Mouse (Mus musculus) hindbrain, embryonic 11.5 days (tissue): ENCODE measurements at regions not wholly inside any gene's neighbourhood (a gene's known extent, or its start where the extent isn't known, plus 50 kb on each side); places are given as distances from the start of the nearest gene placed in this dataset.

Experiments
- ATAC-seq: fragments of 200-750 bp; cut with Nextera tagmentation; 2 replicates; pipeline ENCODE4 v1.8.0; 2017; ENCODE audit warnings: mild to moderate bottlenecking, moderate TSS enrichment, moderate library complexity; ENCODE audit not compliant: low FRiP score
- DNase-seq: peaks from one replicate; pipeline ENCODE4 v3.0.0-alpha.2; 2015; ENCODE audit warnings: low spot score
- H3K27ac ChIP-seq: fragments of 300-500 bp; sonication (generic); 2 replicates; pipeline ENCODE4 v1.5.1; 2014; ENCODE audit warnings: mild to moderate bottlenecking, low read depth, low read length
- H3K27me3 ChIP-seq: fragments of 300-500 bp; sonication (generic); 2 replicates; pipeline ENCODE4 v1.6.1; 2014; ENCODE audit warnings: mild to moderate bottlenecking, low read length, moderate library complexity, mixed read lengths; ENCODE audit not compliant: control insufficient read depth, insufficient read depth
- H3K36me3 ChIP-seq: fragments of 300-500 bp; sonication (generic); 2 replicates; pipeline ENCODE4 v1.6.1; 2014; ENCODE audit warnings: mild to moderate bottlenecking, low read length, moderate library complexity, mixed read lengths; ENCODE audit not compliant: control insufficient read depth, insufficient read depth
- H3K4me1 ChIP-seq: fragments of 300-500 bp; sonication (generic); replicated peaks from 2 replicates; pipeline ENCODE4 v1.6.1; 2014; ENCODE audit warnings: low read length, mixed read lengths; ENCODE audit not compliant: control insufficient read depth, insufficient read depth
- H3K4me2 ChIP-seq: fragments of 300-500 bp; sonication (generic); replicated peaks from 2 replicates; pipeline ENCODE4 v1.6.1; 2014; ENCODE audit warnings: mild to moderate bottlenecking, low read depth, low read length
- H3K4me3 ChIP-seq: fragments of 300-500 bp; sonication (generic); 2 replicates; pipeline ENCODE4 v1.5.1; 2014; ENCODE audit warnings: low read depth, low read length
- H3K9ac ChIP-seq: fragments of 300-500 bp; sonication (generic); 2 replicates; pipeline ENCODE4 v1.6.1; 2014; ENCODE audit warnings: low read depth, low read length
- H3K9me3 ChIP-seq: fragments of 300-500 bp; sonication (generic); 2 replicates; pipeline ENCODE4 v1.6.1; 2016; ENCODE audit warnings: low read length; ENCODE audit not compliant: control insufficient read depth
- WGBS: fragments of 180-500 bp; shearing (Covaris S2); extraction: QIAGEN DNeasy Blood & Tissue Kit; methylation state at CpG from one replicate; pipeline ENCODE4 v1.1.7; 2014; 5-methylcytosine and 5-hydroxymethylcytosine counted together

GRCm38 (mm10) chr7:68908401-68908834 is 159.4 kb upstream of the Arrdc4 start:
- DNase-seq (no peak), ATAC-seq (peak; percentile 68)
- H3K36me3 ChIP-seq, result no peaks in the 10 kb centered on the region
- no peak overlapping the region for H3K27ac ChIP-seq
- no peaks in the 10 kb centered on the region for H3K9me3 ChIP-seq
- H3K9ac ChIP-seq, result no peak overlapping the region
- no peak overlapping the region for H3K4me2 ChIP-seq
- H3K4me3 ChIP-seq, result no peak overlapping the region
- H3K27me3 ChIP-seq, result no peaks in the 10 kb centered on the region
- WGBS, result 75% methylated on average over 1 of the region's 1 CpGs
- H3K4me1 ChIP-seq, result no peaks in the 10 kb centered on the region

- H3K9me3 ChIP-seq, result no peaks in the 10 kb centered on the region
- no peaks in the 10 kb centered on the region for H3K4me1 ChIP-seq
- no peaks in the 10 kb centered on the region for H3K36me3 ChIP-seq
- H3K9ac ChIP-seq, result no peak overlapping the region
- no peaks in the 10 kb centered on the region for H3K27me3 ChIP-seq
- no peak overlapping the region for H3K4me2 ChIP-seq
- DNase-seq (no peak), ATAC-seq (no peak)
- 89% methylated on average over 7 of the region's 7 CpGs for WGBS
- H3K27ac ChIP-seq, result no peak overlapping the region
- no peak overlapping the region for H3K4me3 ChIP-seq
These were observed 158.8 kb upstream of the Arrdc4 start for GRCm38 (mm10) chr7:68907867-68908266.

DNA sequence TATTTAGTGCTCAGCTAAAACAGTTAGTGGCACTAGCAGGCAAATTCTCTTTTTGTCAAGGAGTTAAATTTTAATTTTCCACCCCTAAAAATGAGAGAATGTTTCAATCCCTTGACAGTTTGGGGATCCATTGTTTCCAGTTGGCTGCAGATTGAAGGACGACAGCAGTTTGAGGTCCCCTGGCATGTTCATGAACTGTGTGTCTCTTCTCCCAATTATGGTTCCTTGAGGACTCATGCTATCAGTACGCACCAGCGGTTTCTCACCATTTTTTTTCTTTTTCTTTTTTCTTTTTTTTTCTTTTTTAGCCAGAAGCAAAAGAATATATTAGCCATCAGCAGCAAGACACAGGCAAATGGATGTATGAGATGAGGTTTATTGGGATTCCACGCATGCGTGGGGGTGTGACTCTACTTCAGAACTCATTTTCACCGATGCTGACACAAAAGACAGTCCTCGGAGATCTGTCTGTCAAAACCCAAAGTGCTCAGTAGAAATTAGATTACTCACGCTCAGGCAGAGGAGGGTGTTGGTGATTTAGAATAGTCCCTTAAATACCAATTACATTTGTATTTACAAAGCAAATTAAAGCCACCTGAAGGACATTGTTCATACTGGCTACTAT is 157.8 kb upstream of the Arrdc4 start:
- Histone ChIP-seq H3K9ac (no peak overlapping the region), H3K4me2 (no peak overlapping the region), H3K4me3 (no peak overlapping the region), H3K9me3 (no peaks in the 10 kb centered on the region), H3K27me3 (no peaks in the 10 kb centered on the region), H3K4me1 (no peaks in the 10 kb centered on the region), H3K36me3 (no peaks in the 10 kb centered on the region), H3K27ac (no peak overlapping the region)
- ATAC-seq (peak; percentile 56; the same call in 1 of the 2 replicates), DNase-seq (peak; percentile 10)
- whole genome bisulfite sequencing, result 60% methylated on average over 8 of the region's 8 CpGs

DNA sequence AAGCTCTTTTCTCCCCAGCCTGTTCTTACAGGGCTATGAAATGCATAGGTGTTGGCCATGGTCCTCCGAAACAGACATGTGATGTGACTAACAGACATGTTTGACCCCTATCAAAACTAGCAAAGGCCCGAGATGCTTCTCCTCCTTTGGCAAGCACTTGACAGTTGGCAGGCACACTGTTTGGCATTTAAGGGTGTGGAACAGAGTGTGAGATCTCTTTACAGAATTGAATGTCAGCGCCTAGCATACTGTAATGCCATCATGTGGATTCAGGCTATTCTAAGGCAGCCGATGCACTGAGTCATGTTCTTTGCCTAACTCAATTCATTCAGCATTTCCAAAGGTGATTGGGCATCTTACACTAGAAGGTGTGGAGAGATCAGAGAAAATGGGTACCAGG is 156.8 kb upstream of the Arrdc4 start:
- ATAC-seq, result no peak
- WGBS, result 99% methylated on average over 4 of the region's 4 CpGs
- DNase-seq, result no peak
- no peaks in the 10 kb centered on the region for H3K4me1 ChIP-seq
- H3K9ac ChIP-seq, result no peak overlapping the region
- H3K27me3 ChIP-seq, result no peaks in the 10 kb centered on the region
- no peaks in the 10 kb centered on the region for H3K36me3 ChIP-seq
- no peak overlapping the region for H3K4me2 ChIP-seq
- no peak overlapping the region for H3K27ac ChIP-seq
- H3K4me3 ChIP-seq, result no peak overlapping the region
- no peaks in the 10 kb centered on the region for H3K9me3 ChIP-seq

DNA sequence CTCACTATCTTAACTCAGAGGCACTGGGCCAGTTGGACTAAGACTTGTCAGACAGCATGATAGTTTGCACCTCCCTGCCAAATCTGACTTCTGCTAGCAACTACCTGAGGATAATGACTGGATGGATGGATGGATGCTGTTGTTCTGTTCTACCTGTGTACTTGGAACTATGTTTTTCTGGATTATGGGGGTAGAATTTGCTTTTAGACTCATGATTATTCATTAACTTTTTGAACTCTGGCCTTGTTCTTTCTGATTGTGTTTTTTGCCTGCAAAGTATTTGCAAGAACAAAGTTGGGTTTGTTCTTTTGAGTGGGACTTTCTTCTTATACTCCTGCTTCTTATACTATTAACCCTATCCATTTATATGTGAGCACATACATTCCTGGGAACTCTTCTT is 137.1 kb upstream of the Arrdc4 start:
- H3K4me2 ChIP-seq, result no peak overlapping the region
- no peak overlapping the region for H3K4me3 ChIP-seq
- ATAC-seq (no peak), DNase-seq (no peak)
- H3K27me3 ChIP-seq, result no peaks in the 10 kb centered on the region
- H3K4me1 ChIP-seq, result no peaks in the 10 kb centered on the region
- H3K36me3 ChIP-seq, result no peaks in the 10 kb centered on the region
- no peaks in the 10 kb centered on the region for H3K9me3 ChIP-seq
- H3K27ac ChIP-seq, result no peak overlapping the region
- H3K9ac ChIP-seq, result no peak overlapping the region

DNA sequence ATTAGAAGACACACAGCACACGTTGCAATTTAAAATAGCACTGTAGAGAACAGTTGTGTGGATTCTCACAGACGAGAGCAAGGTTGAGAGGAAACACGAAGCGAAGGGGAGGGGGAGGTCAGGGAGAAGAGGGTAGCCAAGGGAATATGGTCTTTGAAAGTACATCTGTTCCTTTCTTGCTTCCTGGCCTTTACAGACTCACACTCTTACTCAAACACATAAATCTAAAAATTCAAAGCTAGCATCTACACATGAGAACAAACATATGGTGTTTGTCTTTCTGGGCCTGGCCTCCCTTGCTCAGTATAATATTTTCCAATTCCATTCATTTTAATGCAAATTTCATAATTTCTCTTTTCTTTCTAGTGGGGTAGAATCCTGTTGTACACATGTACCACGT is 124.0 kb upstream of the Arrdc4 start:
- WGBS, result 73% methylated on average over 5 of the region's 5 CpGs
- Histone ChIP-seq H3K4me2 (no peak overlapping the region), H3K27me3 (no peaks in the 10 kb centered on the region), H3K36me3 (no peaks in the 10 kb centered on the region), H3K9me3 (no peaks in the 10 kb centered on the region), H3K27ac (no peak overlapping the region), H3K9ac (no peak overlapping the region), H3K4me1 (no peaks in the 10 kb centered on the region), H3K4me3 (no peak overlapping the region)
- no peak for DNase-seq
- no peak for ATAC-seq

- Histone ChIP-seq H3K27ac (no peak overlapping the region), H3K4me2 (no peak overlapping the region), H3K27me3 (no peaks in the 10 kb centered on the region), H3K36me3 (no peaks in the 10 kb centered on the region), H3K9ac (no peak overlapping the region), H3K9me3 (no peaks in the 10 kb centered on the region), H3K4me3 (no peak overlapping the region), H3K4me1 (no peaks in the 10 kb centered on the region)
- 56% methylated on average over 7 of the region's 7 CpGs for WGBS
- peak; percentile 4 for DNase-seq
- no peak for ATAC-seq
These were observed 115.4 kb upstream of the Arrdc4 start for GRCm38 (mm10) chr7:68864322-68865031.

DNA sequence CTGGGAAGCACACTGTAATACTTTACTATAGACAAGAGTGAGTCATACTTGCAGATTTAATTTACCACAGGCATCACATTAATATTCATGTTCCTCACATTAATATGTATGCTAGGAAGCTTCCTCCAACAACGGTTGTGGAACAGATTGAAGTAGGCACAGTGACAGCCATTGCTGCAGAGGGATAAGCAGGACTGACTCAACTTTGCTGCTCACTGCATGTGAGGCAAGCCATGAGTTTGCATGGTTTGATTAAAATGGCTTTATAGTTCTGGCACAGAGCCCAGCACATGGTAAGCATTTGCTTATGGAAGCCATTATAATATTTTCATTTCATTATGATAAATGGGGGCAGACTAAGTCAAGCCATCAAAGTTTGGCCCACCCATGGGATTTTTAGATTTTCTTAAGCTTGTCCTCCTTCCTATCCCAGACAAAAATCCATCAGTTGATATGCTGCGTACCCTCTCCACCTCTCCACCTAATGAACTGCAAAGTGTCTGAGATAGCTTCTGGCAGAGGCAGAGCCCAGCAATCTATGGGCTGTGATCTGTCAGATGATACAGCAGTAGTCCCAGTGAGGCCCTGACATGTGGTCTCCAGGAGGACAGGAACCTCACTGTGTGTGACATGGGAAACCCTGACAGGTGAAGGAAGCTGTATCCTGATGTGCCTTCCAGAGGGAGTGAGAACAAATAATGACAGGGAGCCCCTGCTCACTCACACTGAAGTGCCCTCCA is 109.6 kb upstream of the Arrdc4 start:
- Histone ChIP-seq H3K27ac (no peak overlapping the region), H3K36me3 (no peaks in the 10 kb centered on the region), H3K4me2 (no peak overlapping the region), H3K9me3 (no peaks in the 10 kb centered on the region), H3K9ac (no peak overlapping the region), H3K27me3 (no peaks in the 10 kb centered on the region), H3K4me3 (no peak overlapping the region), H3K4me1 (no peaks in the 10 kb centered on the region)
- 56% methylated on average over 2 of the region's 2 CpGs for WGBS
- DNase-seq (peak; percentile 5), ATAC-seq (0 out of 2 replicates have a peak, but pooled peaks have one; percentile 17)
